Mouse (Mus musculus) myocyte (in vitro differentiated cells): Measurements from ENCODE around the gene Chd1l.

Experiments
- MAX ChIP-seq: IDR thresholded peaks from one replicate; pipeline ENCODE4 v1.6.1; 2011; ENCODE audit warnings: low read depth, mild to moderate bottlenecking, control low read depth
- POLR2A ChIP-seq: IDR thresholded peaks from one replicate; pipeline ENCODE4 v1.6.1; 2011; ENCODE audit warnings: low read depth, mild to moderate bottlenecking, control low read depth, moderate library complexity; ENCODE audit not compliant: insufficient read length
- POLR2AphosphoS2 ChIP-seq: IDR thresholded peaks from one replicate; pipeline ENCODE4 v1.6.1; 2011; ENCODE audit warnings: low read depth, control low read depth; ENCODE audit not compliant: insufficient read length
- USF1 ChIP-seq: IDR thresholded peaks from one replicate; pipeline ENCODE4 v1.6.1; 2011; ENCODE audit warnings: low read depth, mild to moderate bottlenecking, control low read depth, moderate library complexity

GRCm38 (mm10) chr3:97600050-97600832, 9.8 kb downstream of the Chd1l start:
- TF ChIP-seq POLR2AphosphoS2: no peak
- no peak for TF ChIP-seq POLR2A
- no peak for TF ChIP-seq MAX
- no peak for TF ChIP-seq USF1
